Comparison of ENCODE assay signal across 8 mouse cellular contexts in genomic region chr3:36375722-36376121, GRCm38 (mm10).
"Had no signal": no experiment of that assay in that cellular context is flagged by ENCODE, and none has a peak within 500 bp of the region (broad histone marks: within the 10 kb centered on the region; RNA-seq: fewer than 3 reads in every experiment).

No protein-coding gene starts in this region.

- DNase-seq: kidney, adult 18-20 months; kidney, postnatal 14 days; layer of hippocampus, postnatal 36 days; lung, adult 18-20 months had no signal

- H3K27me3 ChIP-seq: kidney, embryonic 15.5 days; limb, embryonic 13.5 days; midbrain, embryonic 12.5 days; neural tube, embryonic 15.5 days had no signal

- H3K4me3 ChIP-seq: kidney, embryonic 15.5 days; limb, embryonic 13.5 days; midbrain, embryonic 12.5 days; neural tube, embryonic 15.5 days had no signal

- H3K4me2 ChIP-seq: kidney, embryonic 15.5 days; limb, embryonic 13.5 days; midbrain, embryonic 12.5 days; neural tube, embryonic 15.5 days had no signal

- H3K36me3 ChIP-seq: kidney, embryonic 15.5 days; limb, embryonic 13.5 days; midbrain, embryonic 12.5 days; neural tube, embryonic 15.5 days had no signal
